Mouse (Mus musculus) ES-E14 (cell line): ENCODE results near the gene Rnf144a.
"Not testable (repeated sequence)": the region's sequence is repeated elsewhere in the genome, so short reads cannot be mapped to it uniquely, and the experiment has no call there.

Experiments used
- ZC3H11A ChIP-seq: IDR thresholded peaks from 2 replicates; pipeline ENCODE4 v1.6.1; 2012; ENCODE audit warnings: low read depth, mild to moderate bottlenecking, inconsistent platforms, low read length, borderline replicate concordance
- ZNF384 ChIP-seq: IDR thresholded peaks from 2 replicates; pipeline ENCODE4 v1.6.1; 2012; ENCODE audit warnings: low read depth, low read length, inconsistent platforms

DNA sequence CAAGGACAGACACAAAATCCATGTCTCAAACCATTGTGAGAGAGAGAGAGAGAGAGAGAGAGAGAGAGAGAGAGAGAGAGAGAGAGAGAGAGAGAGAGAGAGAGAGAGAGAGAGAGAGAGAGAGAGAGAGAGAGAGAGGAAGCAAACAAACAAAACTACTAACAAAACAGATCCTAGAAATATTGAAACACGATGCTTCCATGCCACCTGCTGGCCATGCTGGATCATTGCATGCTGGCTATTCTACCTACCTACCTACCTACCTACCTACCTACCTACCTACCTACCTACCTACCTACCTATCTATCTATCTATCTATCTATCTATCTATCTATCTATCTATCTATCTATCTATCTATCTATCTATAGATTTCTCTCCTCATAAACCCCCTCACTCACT is 119.1 kb downstream of the Rnf144a start:
- TF ChIP-seq ZNF384, ZC3H11A: not testable (repeated sequence)
